Mouse (Mus musculus) heart, embryonic 16.5 days (tissue): ENCODE data around the gene Agmo. TPM values are rescaled to one million over a fixed set of nuclear protein-coding genes. Genes with fewer than 3 reads are reported as not detected.

Experiments
- polyA plus RNA-seq: library from polyadenylated mRNA; unstranded; fragments of >200 nt; fragmentation: Nextera tagmentation; extraction: Ambion mirVana; gene quantifications from 2 replicates; pipeline ENCODE4 v1.2.1, GENCODE M21; 2015

Agmo gene
- polyA plus RNA-seq, 1 experiment from 2014 or later, result 0.33 TPM

Other genes with a start within 250 kb of the Agmo start
- 5.9 and 7.5 TPM in 2 replicates for gene Meox2, start 133.1 kb upstream of the Agmo start, polyA plus RNA-seq